Mouse (Mus musculus): Measurements from ENCODE around the gene Ldah.
"Not testable (repeated sequence)": the region's sequence is repeated elsewhere in the genome, so short reads cannot be mapped to it uniquely, and the experiment has no call there.

The Ldah gene

GRCm38 (mm10) chr12:8207978-8208403, at the start of gene Ldah:
TSS of gene Ldah (plus strand) at chr12:8208107.
- peak; percentile 94 for DNase-seq (ENCODE audit: low read depth, low spot score)

- DNase-seq (ENCODE audit: low read depth, low spot score), result no peak
These were observed 40.2 kb upstream of the Ldah start for GRCm38 (mm10) chr12:8167743-8168142.

GRCm38 (mm10) chr12:8180921-8181320, 27.0 kb upstream of the Ldah start:
- peak; percentile 4 for DNase-seq (ENCODE audit: low read depth, low spot score)

GRCm38 (mm10) chr12:8181744-8182143, 26.2 kb upstream of the Ldah start:
- DNase-seq (ENCODE audit: low read depth, low spot score), result no peak

- DNase-seq (ENCODE audit: low read depth, low spot score), result no peak
These were observed 23.4 kb upstream of the Ldah start for GRCm38 (mm10) chr12:8184518-8184917.

GRCm38 (mm10) chr12:8188161-8188560, 19.7 kb upstream of the Ldah start:
- DNase-seq (ENCODE audit: low read depth, low spot score), result no peak

- not testable (repeated sequence) for DNase-seq (ENCODE audit: low read depth, low spot score)
These were observed 18.9 kb upstream of the Ldah start for GRCm38 (mm10) chr12:8188796-8189535.

GRCm38 (mm10) chr12:8189722-8190121, 18.2 kb upstream of the Ldah start:
- DNase-seq (ENCODE audit: low read depth, low spot score), result no peak

- DNase-seq (ENCODE audit: low read depth, low spot score), result no peak
These were observed 2.2 kb upstream of the Ldah start for GRCm38 (mm10) chr12:8205721-8206120.

GRCm38 (mm10) chr12:8207578-8207977, 329 bp upstream of the Ldah start:
- DNase-seq (ENCODE audit: low read depth, low spot score), result no peak

GRCm38 (mm10) chr12:8216392-8217280, 8.7 kb downstream of the Ldah start:
- no peak for DNase-seq (ENCODE audit: low read depth, low spot score)

GRCm38 (mm10) chr12:8223036-8223435, 15.1 kb downstream of the Ldah start:
- no peak for DNase-seq (ENCODE audit: low read depth, low spot score)

GRCm38 (mm10) chr12:8231101-8231500, 23.2 kb downstream of the Ldah start:
- no peak for DNase-seq (ENCODE audit: low read depth, low spot score)

- DNase-seq (ENCODE audit: low read depth, low spot score), result peak; percentile 17
These were observed 24.8 kb downstream of the Ldah start for GRCm38 (mm10) chr12:8232679-8233078.

GRCm38 (mm10) chr12:8242181-8242580, 34.3 kb downstream of the Ldah start:
- DNase-seq (ENCODE audit: low read depth, low spot score), result no peak

- DNase-seq (ENCODE audit: low read depth, low spot score), result no peak
These were observed 36.8 kb downstream of the Ldah start for GRCm38 (mm10) chr12:8244746-8245145.

- DNase-seq (ENCODE audit: low read depth, low spot score), result no peak
These were observed 52.4 kb downstream of the Ldah start for GRCm38 (mm10) chr12:8260297-8260696.

GRCm38 (mm10) chr12:8266311-8266710, 58.4 kb downstream of the Ldah start:
- no peak for DNase-seq (ENCODE audit: low read depth, low spot score)

GRCm38 (mm10) chr12:8269627-8270026, 61.7 kb downstream of the Ldah start:
- DNase-seq (ENCODE audit: low read depth, low spot score), result no peak

GRCm38 (mm10) chr12:8271405-8271804, 63.5 kb downstream of the Ldah start:
- DNase-seq (ENCODE audit: low read depth, low spot score), result no peak

- no peak for DNase-seq (ENCODE audit: low read depth, low spot score)
These were observed 65.7 kb downstream of the Ldah start for GRCm38 (mm10) chr12:8273471-8274171.

GRCm38 (mm10) chr12:8275424-8275823, 67.5 kb downstream of the Ldah start:
- no peak for DNase-seq (ENCODE audit: low read depth, low spot score)

Data from CD4-positive helper T cell, adult 2 months (primary cell).